Mouse (Mus musculus): Measurements from ENCODE around the gene Xrcc4.

DNA sequence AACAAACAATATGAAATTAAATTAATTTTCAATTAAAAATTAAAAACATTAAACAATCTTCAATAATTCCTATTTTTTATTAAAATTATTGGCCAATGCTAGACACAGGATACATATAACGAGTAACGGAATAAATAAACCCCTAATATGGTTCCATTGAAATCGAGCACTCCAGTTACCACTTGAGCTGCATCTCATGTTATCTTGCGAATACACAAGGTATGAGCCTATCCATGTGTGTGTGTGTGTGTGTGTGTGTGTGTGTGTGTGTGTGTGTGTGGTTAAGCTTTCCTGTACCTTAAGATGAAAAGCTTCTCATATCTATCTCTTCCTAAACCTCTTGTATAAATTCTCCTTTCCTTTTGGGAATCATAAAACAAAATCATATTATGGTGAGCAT is 213.9 kb downstream of the Xrcc4 start:
- no peak for TF ChIP-seq GATA1 (IDR thresholded peaks at IDR 0.05; ENCODE audit: low read length)
- TF ChIP-seq TAL1 (IDR thresholded peaks at IDR 0.05; ENCODE audit: low read length), result no peak
